Mouse (Mus musculus): ENCODE data around the gene Pam16. TPM values are rescaled to one million over a fixed set of nuclear protein-coding genes. Genes with fewer than 3 reads are reported as not detected.
"Not testable (repeated sequence)": the region's sequence is repeated elsewhere in the genome, so short reads cannot be mapped to it uniquely, and the experiment has no call there.

Pam16 gene
- polyA plus RNA-seq, 1 experiment = 94.8 TPM

GRCm38 (mm10) chr16:4587516-4588210 is 37.1 kb downstream of the Pam16 start:
- TF ChIP-seq FOSL1 (IDR thresholded peaks at IDR 0.05; ENCODE audit: insufficient read depth, low read length, poor library complexity, severe bottlenecking) (no peak), CEBPB (IDR thresholded peaks at IDR 0.05; ENCODE audit: low read depth) (no peak), MAX (IDR thresholded peaks at IDR 0.05) (no peak), CTCF (IDR thresholded peaks at IDR 0.05; ENCODE audit: control insufficient read depth, insufficient read depth, insufficient read length) (no peak), MYOG (IDR thresholded peaks at IDR 0.05; ENCODE audit: control insufficient read depth, extremely low read depth, insufficient read length) (no peak), MYOD1 (IDR thresholded peaks at IDR 0.05; ENCODE audit: control insufficient read depth, insufficient read length, low read depth) (no peak), USF1 (IDR thresholded peaks at IDR 0.05; ENCODE audit: low read depth) (no peak)
- H3K27me3 ChIP-seq (ENCODE audit: control insufficient read depth, insufficient read depth, insufficient read length) = no peaks in the 10 kb centered on the region
- no peak overlapping the region for H3K4me3 ChIP-seq (ENCODE audit: insufficient read depth, poor library complexity, severe bottlenecking)

DNA sequence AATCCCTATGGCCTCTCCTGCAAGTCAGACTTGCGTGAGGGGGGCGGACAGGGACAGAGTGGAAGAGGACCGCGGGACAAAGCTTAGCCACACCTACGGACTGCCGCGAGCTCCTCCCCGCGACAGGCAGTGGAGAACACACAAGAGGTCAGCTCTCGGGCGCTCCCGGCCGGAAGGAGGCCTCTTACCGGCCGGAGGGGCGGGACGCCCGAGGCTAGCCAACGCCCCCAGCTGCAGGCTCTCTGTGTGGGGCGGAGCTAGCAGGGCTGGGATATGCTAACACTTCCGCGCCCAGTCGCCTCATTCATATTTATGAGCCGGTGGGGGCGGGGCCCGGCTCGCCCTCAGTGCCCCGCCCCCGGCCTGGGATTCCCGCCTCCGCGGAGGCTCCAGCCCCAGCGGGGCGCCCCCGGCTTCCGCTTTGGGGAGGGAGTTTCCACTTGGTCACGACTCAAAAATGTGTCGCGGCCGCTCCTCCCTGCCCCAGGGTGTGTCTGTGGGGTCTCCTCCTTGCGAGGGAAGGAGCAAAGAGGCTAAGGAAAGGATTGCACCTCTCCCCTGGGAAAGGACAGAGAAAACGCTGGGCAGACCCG is 38.2 kb downstream of the Pam16 start:
- Histone ChIP-seq H3K79me2 (ENCODE audit: control insufficient read depth, insufficient read depth) (peaks cover under 1% of the 10 kb centered on the region), H3K27me3 (ENCODE audit: control insufficient read depth, insufficient read depth, insufficient read length) (no peaks in the 10 kb centered on the region), H3K36me3 (ENCODE audit: control insufficient read depth, insufficient read depth) (no peaks in the 10 kb centered on the region), H3K4me3 (ENCODE audit: insufficient read depth, poor library complexity, severe bottlenecking) (peak overlapping the region; percentile 12), H3K79me3 (ENCODE audit: low read depth) (no peaks in the 10 kb centered on the region), H3ac (ENCODE audit: control insufficient read depth, insufficient read length, low read depth) (peak overlapping the region; percentile 49)
- TF ChIP-seq MYOD1 (IDR thresholded peaks at IDR 0.05; ENCODE audit: control insufficient read depth, insufficient read length, low read depth) = no peak
- TF ChIP-seq MYOG (IDR thresholded peaks at IDR 0.05; ENCODE audit: control insufficient read depth, extremely low read depth, insufficient read length) = no peak
- TF ChIP-seq MAX (IDR thresholded peaks at IDR 0.05) = no peak
- no peak for TF ChIP-seq USF1 (IDR thresholded peaks at IDR 0.05; ENCODE audit: low read depth)
- no peak for TF ChIP-seq CEBPB (IDR thresholded peaks at IDR 0.05; ENCODE audit: low read depth)
- no peak for TF ChIP-seq FOSL1 (IDR thresholded peaks at IDR 0.05; ENCODE audit: insufficient read depth, low read length, poor library complexity, severe bottlenecking)
- no peak for TF ChIP-seq CTCF (IDR thresholded peaks at IDR 0.05; ENCODE audit: control insufficient read depth, insufficient read depth, insufficient read length)

More at GRCm38 (mm10) chr16:4587516-4588210, 37.1 kb downstream of the Pam16 start:
- Histone ChIP-seq H3K36me3 (ENCODE audit: control insufficient read depth, insufficient read depth) (no peaks in the 10 kb centered on the region), H3K79me3 (ENCODE audit: low read depth) (peaks cover 7% of the 10 kb centered on the region), H3ac (ENCODE audit: control insufficient read depth, insufficient read length, low read depth) (peak overlapping the region; percentile 62), H3K79me2 (ENCODE audit: control insufficient read depth, insufficient read depth) (peaks cover 11% of the 10 kb centered on the region)

- no peaks in the 10 kb centered on the region for H3K36me3 ChIP-seq (ENCODE audit: control insufficient read depth, insufficient read depth)
- no peaks in the 10 kb centered on the region for H3K79me2 ChIP-seq (ENCODE audit: control insufficient read depth, insufficient read depth)
- no peaks in the 10 kb centered on the region for H3K27me3 ChIP-seq (ENCODE audit: control insufficient read depth, insufficient read depth, insufficient read length)
- no peak for TF ChIP-seq USF1 (IDR thresholded peaks at IDR 0.05; ENCODE audit: low read depth)
- peak overlapping the region; percentile 49 for H3ac ChIP-seq (ENCODE audit: control insufficient read depth, insufficient read length, low read depth)
- H3K4me3 ChIP-seq (ENCODE audit: insufficient read depth, poor library complexity, severe bottlenecking) = peak overlapping the region; percentile 12
- no peaks in the 10 kb centered on the region for H3K79me3 ChIP-seq (ENCODE audit: low read depth)
Measured at GRCm38 (mm10) chr16:4585642-4586530, 38.9 kb downstream of the Pam16 start.

- TF ChIP-seq MYOG (IDR thresholded peaks at IDR 0.05; ENCODE audit: control insufficient read depth, extremely low read depth, insufficient read length) (no peak), USF1 (IDR thresholded peaks at IDR 0.05; ENCODE audit: low read depth) (no peak), CEBPB (IDR thresholded peaks at IDR 0.05; ENCODE audit: low read depth) (no peak), CTCF (IDR thresholded peaks at IDR 0.05; ENCODE audit: control insufficient read depth, insufficient read depth, insufficient read length) (no peak), MYOD1 (IDR thresholded peaks at IDR 0.05; ENCODE audit: control insufficient read depth, insufficient read length, low read depth) (no peak), FOSL1 (IDR thresholded peaks at IDR 0.05; ENCODE audit: insufficient read depth, low read length, poor library complexity, severe bottlenecking) (no peak), MAX (IDR thresholded peaks at IDR 0.05) (no peak)
- no peaks in the 10 kb centered on the region for H3K79me2 ChIP-seq (ENCODE audit: control insufficient read depth, insufficient read depth)
Measured at GRCm38 (mm10) chr16:4584438-4584837, 40.4 kb downstream of the Pam16 start.

GRCm38 (mm10) chr16:4583807-4584206 is 41.0 kb downstream of the Pam16 start:
- Histone ChIP-seq H3K79me2 (ENCODE audit: control insufficient read depth, insufficient read depth) (no peaks in the 10 kb centered on the region), H3K36me3 (ENCODE audit: control insufficient read depth, insufficient read depth) (no peaks in the 10 kb centered on the region), H3K4me3 (ENCODE audit: insufficient read depth, poor library complexity, severe bottlenecking) (no peak overlapping the region), H3K79me3 (ENCODE audit: low read depth) (no peaks in the 10 kb centered on the region), H3ac (ENCODE audit: control insufficient read depth, insufficient read length, low read depth) (no peak overlapping the region), H3K27me3 (ENCODE audit: control insufficient read depth, insufficient read depth, insufficient read length) (no peaks in the 10 kb centered on the region)
- TF ChIP-seq MAX (IDR thresholded peaks at IDR 0.05) (no peak), FOSL1 (IDR thresholded peaks at IDR 0.05; ENCODE audit: insufficient read depth, low read length, poor library complexity, severe bottlenecking) (no peak), CTCF (IDR thresholded peaks at IDR 0.05; ENCODE audit: control insufficient read depth, insufficient read depth, insufficient read length) (no peak), CEBPB (IDR thresholded peaks at IDR 0.05; ENCODE audit: low read depth) (no peak), MYOD1 (IDR thresholded peaks at IDR 0.05; ENCODE audit: control insufficient read depth, insufficient read length, low read depth) (no peak), USF1 (IDR thresholded peaks at IDR 0.05; ENCODE audit: low read depth) (no peak), MYOG (IDR thresholded peaks at IDR 0.05; ENCODE audit: control insufficient read depth, extremely low read depth, insufficient read length) (no peak)

More at GRCm38 (mm10) chr16:4584438-4584837, 40.4 kb downstream of the Pam16 start:
- Histone ChIP-seq H3K4me3 (ENCODE audit: insufficient read depth, poor library complexity, severe bottlenecking) (no peak overlapping the region), H3ac (ENCODE audit: control insufficient read depth, insufficient read length, low read depth) (no peak overlapping the region), H3K79me3 (ENCODE audit: low read depth) (no peaks in the 10 kb centered on the region), H3K27me3 (ENCODE audit: control insufficient read depth, insufficient read depth, insufficient read length) (no peaks in the 10 kb centered on the region), H3K36me3 (ENCODE audit: control insufficient read depth, insufficient read depth) (no peaks in the 10 kb centered on the region)

DNA sequence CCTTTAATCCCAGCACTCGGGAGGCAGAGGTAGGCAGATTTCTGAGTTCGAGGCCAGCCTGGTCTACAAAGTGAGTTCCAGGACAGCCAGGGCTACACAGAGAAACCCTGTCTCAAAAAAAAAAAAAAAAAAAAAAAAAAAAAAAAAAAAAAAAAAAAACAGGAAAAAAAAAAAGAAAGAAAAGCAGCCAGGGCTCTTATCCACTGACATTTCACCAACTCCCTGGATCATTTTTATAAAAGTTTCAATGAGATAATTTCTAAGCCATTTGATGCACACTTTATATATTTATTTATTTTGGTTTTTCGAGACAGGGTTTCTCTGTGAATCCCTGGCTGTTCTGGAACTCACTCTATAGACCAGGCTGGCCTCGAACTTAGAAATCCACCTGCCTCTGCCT is 43.6 kb downstream of the Pam16 start:
- not testable (repeated sequence) for H3ac ChIP-seq (ENCODE audit: control insufficient read depth, insufficient read length, low read depth); H3K36me3 ChIP-seq (ENCODE audit: control insufficient read depth, insufficient read depth); H3K79me2 ChIP-seq (ENCODE audit: control insufficient read depth, insufficient read depth); H3K79me3 ChIP-seq (ENCODE audit: low read depth); H3K4me3 ChIP-seq (ENCODE audit: insufficient read depth, poor library complexity, severe bottlenecking); H3K27me3 ChIP-seq (ENCODE audit: control insufficient read depth, insufficient read depth, insufficient read length)

Measured in C2C12 (cell line).